15 mouse cellular contexts compared by ENCODE assay signal in the genomic region with DNA sequence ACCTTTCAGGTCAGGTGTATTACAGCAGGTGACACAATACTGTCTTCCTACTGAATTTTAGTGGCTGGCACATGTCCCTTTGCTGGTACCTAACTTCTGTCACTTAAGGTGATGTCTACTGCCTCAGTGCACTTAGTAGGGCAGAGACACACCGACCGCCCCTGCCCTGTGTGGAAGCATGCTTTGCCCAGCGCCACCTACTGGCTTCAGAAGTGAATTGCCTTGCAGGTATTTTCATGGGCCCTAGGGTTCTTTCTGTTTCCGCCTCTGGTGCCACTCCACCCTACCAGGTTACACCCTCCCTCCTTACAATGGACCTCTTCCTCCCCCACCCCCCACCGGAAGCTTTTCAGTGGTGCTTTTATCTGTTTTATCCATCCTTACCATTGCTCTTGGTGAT. TPM values are rescaled to one million over a fixed set of nuclear protein-coding genes. Genes with fewer than 3 reads are reported as not detected.
DNase-seq lines count a peak whose midpoint lies in the region; ATAC-seq and TF ChIP-seq lines count a peak whose summit lies in the region.
"Had no signal": no experiment of that assay in that cellular context is flagged by ENCODE, and none has a peak within 500 bp of the region (broad histone marks: within the 10 kb centered on the region; RNA-seq: fewer than 3 reads in every experiment).

No protein-coding gene starts in this region.

- peak; percentile 28; the same call in 1 of the 2 replicates for TF ChIP-seq CTCF in forebrain, postnatal 0 days (IDR thresholded peaks at IDR 0.05; ENCODE audit: low read depth)
- peak; percentile 64 for TF ChIP-seq CTCF in liver, embryonic 14.5 days (IDR thresholded peaks at IDR 0.05; ENCODE audit: low read depth)
- TF ChIP-seq CTCF in Patski (IDR thresholded peaks at IDR 0.05) = peak; percentile 59

- no peak for ATAC-seq in forebrain, postnatal 0 days
- no peak for ATAC-seq in forebrain, embryonic 13.5 days
- no peak for ATAC-seq in liver, embryonic 14.5 days (ENCODE audit: insufficient read depth)
- no peak for ATAC-seq in liver, embryonic 12.5 days
- no peak for ATAC-seq in Patski
- peak; percentile 58 for ATAC-seq in megakaryocyte progenitor cell, adult 5-6 weeks (replicated peaks; ENCODE audit: poor library complexity)

- CTCF ChIA-PET in Patski (lab: Charles Lee) = no interaction called here

- peaks cover 4% of the 10 kb centered on the region; the same call in 1 of the 2 replicates for H3K36me3 ChIP-seq in forebrain, postnatal 0 days (ENCODE audit: insufficient read depth)
- peaks cover 14% of the 10 kb centered on the region; the same call in 1 of the 2 replicates for H3K36me3 ChIP-seq in forebrain, embryonic 13.5 days (ENCODE audit: poor library complexity, severe bottlenecking)
- H3K36me3 ChIP-seq in liver, embryonic 14.5 days (replicated peaks; ENCODE audit: control insufficient read depth, insufficient read depth, low read depth) = no peaks in the 10 kb centered on the region
- H3K36me3 ChIP-seq in liver, embryonic 12.5 days = peaks cover 18% of the 10 kb centered on the region

- no peaks in the 10 kb centered on the region for H3K4me1 ChIP-seq in forebrain, postnatal 0 days (ENCODE audit: insufficient read depth)
- no peaks in the 10 kb centered on the region for H3K4me1 ChIP-seq in forebrain, embryonic 13.5 days
- no peaks in the 10 kb centered on the region for H3K4me1 ChIP-seq in liver, embryonic 14.5 days (replicated peaks; ENCODE audit: control insufficient read depth in 2 of 2, insufficient read depth in 2 of 2, low read length in 1 of 2)
- no peaks in the 10 kb centered on the region for H3K4me1 ChIP-seq in liver, embryonic 12.5 days
- H3K4me1 ChIP-seq: limb, embryonic 12.5 days; neural tube, embryonic 15.5 days had no signal

- H3K27me3 ChIP-seq in forebrain, postnatal 0 days (ENCODE audit: insufficient read depth, low read length) = no peaks in the 10 kb centered on the region
- no peaks in the 10 kb centered on the region for H3K27me3 ChIP-seq in forebrain, embryonic 13.5 days
- H3K27me3 ChIP-seq in liver, embryonic 14.5 days (ENCODE audit: control insufficient read depth, insufficient read depth, low read length) = no peaks in the 10 kb centered on the region
- no peaks in the 10 kb centered on the region for H3K27me3 ChIP-seq in liver, embryonic 12.5 days (replicated peaks)
- H3K27me3 ChIP-seq in Patski = no peaks in the 10 kb centered on the region
- H3K27me3 ChIP-seq: limb, embryonic 12.5 days; neural tube, embryonic 15.5 days had no signal

- H3K4me2 ChIP-seq in forebrain, postnatal 0 days (ENCODE audit: low read depth) = no peak overlapping the region
- H3K4me2 ChIP-seq in forebrain, embryonic 13.5 days = no peak overlapping the region
- no peak overlapping the region for H3K4me2 ChIP-seq in liver, embryonic 14.5 days (ENCODE audit: low read depth)
- no peak overlapping the region for H3K4me2 ChIP-seq in liver, embryonic 12.5 days
- H3K4me2 ChIP-seq: limb, embryonic 12.5 days; neural tube, embryonic 15.5 days had no signal

- in situ Hi-C loops in Patski (cut with MboI; ENCODE audit: low pct_unique_long_range_greater_than_20kb) = no loop called here

- H3K9ac ChIP-seq in forebrain, postnatal 0 days = no peak overlapping the region
- no peak overlapping the region for H3K9ac ChIP-seq in forebrain, embryonic 13.5 days
- no peak overlapping the region for H3K9ac ChIP-seq in liver, embryonic 14.5 days (replicated peaks)
- H3K9ac ChIP-seq in liver, embryonic 12.5 days = no peak overlapping the region
- H3K9ac ChIP-seq: limb, embryonic 12.5 days; neural tube, embryonic 15.5 days had no signal

- H3K4me3 ChIP-seq in forebrain, postnatal 0 days (ENCODE audit: low read depth, low read length) = no peak overlapping the region
- H3K4me3 ChIP-seq in forebrain, embryonic 13.5 days = no peak overlapping the region
- H3K4me3 ChIP-seq in liver, embryonic 14.5 days (ENCODE audit: insufficient read depth in 1 of 2, low read depth in 2 of 2, low read length in 2 of 2) = no peak overlapping the region
- H3K4me3 ChIP-seq in liver, embryonic 12.5 days = no peak overlapping the region
- H3K4me3 ChIP-seq: limb, embryonic 12.5 days; neural tube, embryonic 15.5 days had no signal

- POLR2A ChIA-PET in Patski (lab: Charles Lee) = no interaction called here

- no peak for TF ChIP-seq EP300 in liver, embryonic 14.5 days (IDR thresholded peaks at IDR 0.05; ENCODE audit: low read depth)

- no peaks in the 10 kb centered on the region for H3K9me3 ChIP-seq in forebrain, postnatal 0 days (ENCODE audit: low read length)
- no peaks in the 10 kb centered on the region for H3K9me3 ChIP-seq in forebrain, embryonic 13.5 days (replicated peaks)
- no peaks in the 10 kb centered on the region for H3K9me3 ChIP-seq in liver, embryonic 14.5 days (ENCODE audit: control insufficient read depth, low read length)
- H3K9me3 ChIP-seq in liver, embryonic 12.5 days (replicated peaks) = no peaks in the 10 kb centered on the region
- H3K9me3 ChIP-seq: limb, embryonic 12.5 days; neural tube, embryonic 15.5 days had no signal

- 52% methylated on average over 5 of the region's 5 CpGs for WGBS in forebrain, postnatal 0 days
- WGBS in forebrain, embryonic 13.5 days = 54% methylated on average over 5 of the region's 5 CpGs
- WGBS in liver, embryonic 14.5 days (ENCODE audit: insufficient replicate concordance) = 54% methylated on average over 5 of the region's 5 CpGs
- 45% methylated on average over 5 of the region's 5 CpGs for whole genome bisulfite sequencing in liver, embryonic 12.5 days (ENCODE audit: insufficient replicate concordance)

- no peak overlapping the region for H3K27ac ChIP-seq in forebrain, postnatal 0 days (ENCODE audit: low read depth, low read length)
- H3K27ac ChIP-seq in forebrain, embryonic 13.5 days = no peak overlapping the region
- H3K27ac ChIP-seq in liver, embryonic 14.5 days = no peak overlapping the region
- no peak overlapping the region for H3K27ac ChIP-seq in liver, embryonic 12.5 days
- H3K27ac ChIP-seq: limb, embryonic 12.5 days; neural tube, embryonic 15.5 days had no signal

- no peak for DNase-seq in forebrain, postnatal 0 days
- no peak for DNase-seq in liver, embryonic 14.5 days (ENCODE audit: low read depth in 3 of 3, low spot score in 3 of 3)
- DNase-seq in Patski (ENCODE audit: low read depth, low spot score) = no peak
- no peak for DNase-seq in layer of hippocampus, postnatal 10 days (ENCODE audit: low spot score in 2 of 2)
- no peak for DNase-seq in right cerebral cortex, postnatal 4 days
- DNase-seq: adrenal gland, postnatal 25 days; cerebellum, adult 11-12 months; embryo, embryonic 11 days; lung, postnatal 14 days had no signal

RNA-seq across cellular contexts. Expression of gene Atg4c, which starts 47.9 kb away (rescaled TPM):
- 9.7 and 12.2 TPM in 2 replicates for total RNA-seq in forebrain, postnatal 0 days (2014; rRNA removed)
- polyA plus RNA-seq in forebrain, postnatal 0 days (2015; fragmentation: Nextera tagmentation; extraction: Ambion mirVana) = 8.8 and 14.4 TPM in 2 replicates
- polyA plus RNA-seq in forebrain, embryonic 13.5 days (2015; fragmentation: Nextera tagmentation; extraction: Ambion mirVana) = 13.9 and 14.6 TPM in 2 replicates
- 1.6 and 2.3 TPM in 2 replicates for polyA plus RNA-seq in liver, embryonic 14.5 days (2012; rRNA removed)
- polyA plus RNA-seq in liver, embryonic 14.5 days (2014; fragmentation: Nextera tagmentation; extraction: Ambion mirVana) = 3.7 and 3.9 TPM in 2 replicates
- polyA plus RNA-seq in liver, embryonic 12.5 days (2016; fragmentation: Nextera tagmentation; extraction: Ambion mirVana) = 6.3 and 7.3 TPM in 2 replicates
- 10.9 TPM for polyA plus RNA-seq in Patski (2021)
- total RNA-seq in megakaryocyte progenitor cell, adult 5-6 weeks (2015) = 18.0 and 22.4 TPM in 2 replicates
- total RNA-seq in megakaryocyte progenitor cell, adult 5-6 weeks (2017) = 13.9 and 16.8 TPM in 2 replicates
- 10 to 100 TPM; 28.2 to 28.3 TPM for total RNA-seq in layer of hippocampus, postnatal 10 days (2021)

RNA-seq across cellular contexts. Expression of gene Gm12689, which starts 54.0 kb away (rescaled TPM):
- total RNA-seq in forebrain, postnatal 0 days (2014; rRNA removed) = not detected in 2 replicates
- 0.10 and 0.18 TPM in 2 replicates for polyA plus RNA-seq in forebrain, postnatal 0 days (2015; fragmentation: Nextera tagmentation; extraction: Ambion mirVana)
- 0.13 and 0.32 TPM in 2 replicates for polyA plus RNA-seq in forebrain, embryonic 13.5 days (2015; fragmentation: Nextera tagmentation; extraction: Ambion mirVana)
- polyA plus RNA-seq in liver, embryonic 14.5 days (2012; rRNA removed) = 0.08 and 0.21 TPM in 2 replicates
- not detected in 2 replicates for polyA plus RNA-seq in liver, embryonic 14.5 days (2014; fragmentation: Nextera tagmentation; extraction: Ambion mirVana)
- polyA plus RNA-seq in liver, embryonic 12.5 days (2016; fragmentation: Nextera tagmentation; extraction: Ambion mirVana) = 0.12 TPM in 1 of 2 replicates, not detected in the other
- not detected for polyA plus RNA-seq in Patski (2021)
- 0.61 and 1.2 TPM in 2 replicates for total RNA-seq in megakaryocyte progenitor cell, adult 5-6 weeks (2015)
- 0.62 TPM in 1 of 2 replicates, not detected in the other for total RNA-seq in megakaryocyte progenitor cell, adult 5-6 weeks (2017)
- under 1 TPM; 0.40 to 0.62 TPM for total RNA-seq in layer of hippocampus, postnatal 10 days (2021)
- polyA plus RNA-seq: heart, embryonic 16.5 days had no signal
